In the genomic region with DNA sequence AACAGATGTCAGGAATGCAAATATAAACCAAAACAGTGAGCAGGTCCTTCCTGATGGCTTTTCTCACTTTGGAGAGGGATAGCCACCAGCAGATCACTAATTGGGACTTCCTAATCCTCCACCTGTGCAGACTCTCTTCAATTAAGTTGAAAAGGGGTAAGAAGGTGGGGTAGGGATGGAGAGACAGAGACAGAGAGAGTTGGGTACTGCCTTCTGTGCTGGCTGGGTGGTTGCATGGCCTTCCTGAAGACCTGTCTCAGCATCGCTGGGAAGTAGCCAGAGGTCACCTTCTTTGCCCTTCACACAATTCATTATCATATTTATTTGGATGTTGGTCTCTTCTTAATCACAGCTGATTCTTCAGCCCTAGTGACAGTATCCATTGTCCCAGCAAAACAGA, we compare ENCODE assay signal across 30 mouse cellular contexts. TPM values are rescaled to one million over a fixed set of nuclear protein-coding genes. Genes with fewer than 3 reads are reported as not detected.
"Had no signal": no experiment of that assay in that cellular context is flagged by ENCODE, and none has a peak within 500 bp of the region (broad histone marks: within the 10 kb centered on the region; RNA-seq: fewer than 3 reads in every experiment).

No protein-coding gene starts in this region.

- H3K27ac ChIP-seq: embryonic facial prominence, embryonic 10.5 days; embryonic facial prominence, embryonic 12.5 days; embryonic facial prominence, embryonic 13.5 days; embryonic facial prominence, embryonic 15.5 days; forebrain, embryonic 12.5 days; forebrain, embryonic 13.5 days; forebrain, embryonic 15.5 days; gastrocnemius, adult 2 months; heart, adult 2 months had no signal

- H3K36me3 ChIP-seq: embryonic facial prominence, embryonic 10.5 days; embryonic facial prominence, embryonic 12.5 days; embryonic facial prominence, embryonic 13.5 days; embryonic facial prominence, embryonic 15.5 days; forebrain, embryonic 12.5 days; forebrain, embryonic 15.5 days had no signal

- H3K4me1 ChIP-seq: embryonic facial prominence, embryonic 10.5 days; embryonic facial prominence, embryonic 12.5 days; embryonic facial prominence, embryonic 13.5 days; embryonic facial prominence, embryonic 15.5 days; forebrain, embryonic 12.5 days; forebrain, embryonic 13.5 days; forebrain, embryonic 15.5 days had no signal

- DNase-seq: cerebellum, adult 18-20 months; cerebellum, adult 2 months; cerebellum, adult 8-10 months; cerebellum, adult 9-10 months; cerebellum, adult 9-11 months; cerebellum, postnatal 10 days; cerebellum, postnatal 14 days; cerebellum, postnatal 25 days; cerebellum, postnatal 36 days; embryo, embryonic 11 days; forebrain, postnatal 0 days; gastrocnemius, adult 2 months; gastrocnemius, postnatal 10 days; gastrocnemius, postnatal 14 days; gastrocnemius, postnatal 25 days; gastrocnemius, postnatal 36 days; heart, adult 18-20 months; heart, adult 2 months had no signal

- H3K4me2 ChIP-seq: embryonic facial prominence, embryonic 12.5 days; embryonic facial prominence, embryonic 13.5 days; embryonic facial prominence, embryonic 15.5 days; forebrain, embryonic 12.5 days; forebrain, embryonic 13.5 days; forebrain, embryonic 15.5 days had no signal

- H3K4me3 ChIP-seq: embryonic facial prominence, embryonic 10.5 days; embryonic facial prominence, embryonic 12.5 days; embryonic facial prominence, embryonic 13.5 days; embryonic facial prominence, embryonic 15.5 days; erythroblast, embryonic 14.5 days; forebrain, embryonic 12.5 days; forebrain, embryonic 13.5 days; forebrain, embryonic 15.5 days; gastrocnemius, adult 2 months; heart, adult 2 months had no signal

- ATAC-seq: forebrain, embryonic 13.5 days; forebrain, embryonic 14.5 days; forebrain, embryonic 15.5 days; forebrain, embryonic 16.5 days; forebrain, postnatal 0 days had no signal

- H3K9me3 ChIP-seq: embryonic facial prominence, embryonic 10.5 days; embryonic facial prominence, embryonic 12.5 days; embryonic facial prominence, embryonic 13.5 days; embryonic facial prominence, embryonic 15.5 days; forebrain, embryonic 13.5 days; forebrain, embryonic 15.5 days had no signal

- H3K9ac ChIP-seq: embryonic facial prominence, embryonic 12.5 days; embryonic facial prominence, embryonic 13.5 days; embryonic facial prominence, embryonic 15.5 days; forebrain, embryonic 12.5 days; forebrain, embryonic 13.5 days; forebrain, embryonic 15.5 days; forebrain, postnatal 0 days had no signal

RNA-seq across cellular contexts. Expression of a gene that starts 26.0 kb away (rescaled TPM):
- polyA plus RNA-seq: erythroblast, embryonic 14.5 days; heart, adult 2 months had no signal

RNA-seq across cellular contexts. Expression of a gene that starts 54.1 kb away (rescaled TPM):
- polyA plus RNA-seq: embryonic facial prominence, embryonic 10.5 days; embryonic facial prominence, embryonic 12.5 days; embryonic facial prominence, embryonic 13.5 days; embryonic facial prominence, embryonic 14.5 days; embryonic facial prominence, embryonic 15.5 days; erythroblast, embryonic 14.5 days; forebrain, embryonic 12.5 days; forebrain, embryonic 14.5 days; forebrain, embryonic 15.5 days; forebrain, embryonic 16.5 days; forebrain, postnatal 0 days; gonadal fat pad, adult 2 months; heart, adult 2 months had no signal
